Mouse (Mus musculus): Measurements from ENCODE around the gene Atg16l1.
"Not testable (repeated sequence)": the region's sequence is repeated elsewhere in the genome, so short reads cannot be mapped to it uniquely, and the experiment has no call there.

The Atg16l1 gene

DNA sequence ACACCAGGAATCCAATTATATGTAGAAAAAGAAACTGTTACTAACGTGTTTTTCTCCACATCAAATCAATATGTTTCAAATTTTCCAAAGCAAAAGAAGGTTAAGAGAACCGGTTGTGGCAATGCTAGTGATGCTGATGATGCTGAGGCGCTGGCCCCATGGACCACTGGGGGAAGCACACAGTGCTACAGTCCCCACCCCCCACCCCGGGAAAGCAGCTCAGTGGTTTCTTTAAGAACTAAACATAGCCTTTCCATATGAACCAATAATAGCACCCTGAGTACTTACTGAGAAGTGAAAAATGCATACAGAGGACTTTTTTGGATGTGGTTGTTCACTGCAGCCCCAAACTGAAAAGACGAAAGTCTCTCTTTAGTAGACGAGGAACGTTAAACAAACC is 55.7 kb downstream of the Atg16l1 start:
- Histone ChIP-seq H3K9me3 (ENCODE audit: low read length) (peaks cover 26% of the 10 kb centered on the region; the same call in 1 of the 2 replicates), H3K36me3 (ENCODE audit: insufficient read depth, low read length) (no peaks in the 10 kb centered on the region), H3K4me1 (replicated peaks; ENCODE audit: low read depth, low read length) (no peaks in the 10 kb centered on the region), H3K27me3 (ENCODE audit: insufficient read depth, low read length) (no peaks in the 10 kb centered on the region), H3K4me3 (replicated peaks; ENCODE audit: low read length) (no peak overlapping the region)
- TF ChIP-seq CTCF (conservative IDR thresholded peaks at IDR 0.05; ENCODE audit: low read length): no peak
- TF ChIP-seq POU5F1 (IDR thresholded peaks at IDR 0.05; ENCODE audit: borderline replicate concordance, low read length): no peak
- TF ChIP-seq NANOG (IDR thresholded peaks at IDR 0.05; ENCODE audit: borderline replicate concordance, low read length): no peak

DNA sequence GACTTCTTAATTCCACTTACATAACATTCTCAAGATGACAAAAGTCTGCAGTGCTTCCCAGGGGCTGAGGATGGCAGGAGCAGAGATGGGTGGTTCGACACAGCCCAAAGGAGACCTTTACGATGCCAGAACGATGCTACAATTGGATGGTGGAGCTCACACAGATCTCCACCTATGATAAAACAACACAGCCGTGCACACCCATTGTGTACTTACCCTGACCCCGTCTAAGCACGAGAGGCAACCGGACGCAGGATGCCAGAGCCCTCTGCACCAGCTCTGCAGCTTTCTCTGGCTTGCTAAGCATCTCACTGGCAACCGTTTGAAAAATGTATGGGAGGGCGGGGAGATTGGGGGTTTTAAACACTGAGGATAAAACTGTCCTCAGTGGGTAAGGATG is 56.4 kb downstream of the Atg16l1 start:
- peaks cover 26% of the 10 kb centered on the region; the same call in 1 of the 2 replicates for H3K9me3 ChIP-seq (ENCODE audit: low read length)
- no peaks in the 10 kb centered on the region for H3K27me3 ChIP-seq (ENCODE audit: insufficient read depth, low read length)
- H3K4me3 ChIP-seq (replicated peaks; ENCODE audit: low read length): no peak overlapping the region
- H3K36me3 ChIP-seq (ENCODE audit: insufficient read depth, low read length): no peaks in the 10 kb centered on the region
- TF ChIP-seq POU5F1 (IDR thresholded peaks at IDR 0.05; ENCODE audit: borderline replicate concordance, low read length) (no peak), CTCF (conservative IDR thresholded peaks at IDR 0.05; ENCODE audit: low read length) (no peak), NANOG (IDR thresholded peaks at IDR 0.05; ENCODE audit: borderline replicate concordance, low read length) (no peak)
- no peaks in the 10 kb centered on the region for H3K4me1 ChIP-seq (replicated peaks; ENCODE audit: low read depth, low read length)

DNA sequence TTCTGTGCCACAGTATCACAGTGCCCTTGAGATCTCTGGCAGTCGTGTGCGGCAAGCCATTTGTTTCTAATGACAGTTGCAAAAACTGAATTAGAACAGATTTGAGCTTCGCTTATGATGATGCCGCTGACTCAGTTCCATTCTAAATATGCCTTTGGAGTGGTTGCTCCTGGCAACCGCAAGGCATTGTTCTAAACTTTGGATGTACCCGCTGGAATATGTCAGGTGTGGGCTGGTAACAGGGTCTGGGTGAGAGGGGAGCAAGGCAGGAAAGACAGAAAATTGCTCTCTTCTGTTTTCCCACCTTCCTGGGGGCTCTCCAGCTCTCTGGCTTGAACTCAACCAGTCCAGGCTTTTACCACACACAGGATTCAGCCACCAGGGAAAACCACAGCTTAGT is 57.5 kb downstream of the Atg16l1 start:
- no peaks in the 10 kb centered on the region for H3K36me3 ChIP-seq (ENCODE audit: insufficient read depth, low read length)
- H3K27me3 ChIP-seq (ENCODE audit: insufficient read depth, low read length): no peaks in the 10 kb centered on the region
- H3K4me3 ChIP-seq (replicated peaks; ENCODE audit: low read length): no peak overlapping the region
- TF ChIP-seq CTCF (conservative IDR thresholded peaks at IDR 0.05; ENCODE audit: low read length) (no peak), NANOG (IDR thresholded peaks at IDR 0.05; ENCODE audit: borderline replicate concordance, low read length) (no peak), POU5F1 (IDR thresholded peaks at IDR 0.05; ENCODE audit: borderline replicate concordance, low read length) (no peak)
- H3K9me3 ChIP-seq (ENCODE audit: low read length): peaks cover 26% of the 10 kb centered on the region; the same call in 1 of the 2 replicates
- peaks cover 6% of the 10 kb centered on the region; the same call in 1 of the 2 replicates for H3K4me1 ChIP-seq (replicated peaks; ENCODE audit: low read depth, low read length)

DNA sequence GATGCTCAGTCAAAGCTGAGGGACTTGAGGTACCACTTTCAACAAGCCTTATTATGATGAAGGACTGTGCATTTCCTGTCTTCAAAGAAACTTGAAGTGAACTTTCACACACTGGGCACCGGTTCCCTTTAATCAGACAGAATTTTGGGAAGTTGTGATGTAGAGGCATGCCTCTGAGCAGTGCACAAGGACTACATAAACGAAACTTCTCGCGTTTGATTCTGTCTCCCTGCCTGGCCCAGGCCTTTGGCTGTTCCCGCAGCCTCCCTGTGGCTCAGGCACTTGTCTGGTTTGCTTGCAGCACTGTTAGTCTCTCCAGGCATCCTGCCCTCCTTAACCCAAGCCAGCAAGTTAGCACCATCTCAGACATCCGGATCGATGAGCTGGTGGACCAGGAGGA is 58.0 kb downstream of the Atg16l1 start:
- peaks cover 6% of the 10 kb centered on the region; the same call in 1 of the 2 replicates for H3K4me1 ChIP-seq (replicated peaks; ENCODE audit: low read depth, low read length)
- no peaks in the 10 kb centered on the region for H3K36me3 ChIP-seq (ENCODE audit: insufficient read depth, low read length)
- H3K4me3 ChIP-seq (replicated peaks; ENCODE audit: low read length): no peak overlapping the region
- H3K27me3 ChIP-seq (ENCODE audit: insufficient read depth, low read length): no peaks in the 10 kb centered on the region
- TF ChIP-seq POU5F1 (IDR thresholded peaks at IDR 0.05; ENCODE audit: borderline replicate concordance, low read length) (no peak), NANOG (IDR thresholded peaks at IDR 0.05; ENCODE audit: borderline replicate concordance, low read length) (no peak), CTCF (conservative IDR thresholded peaks at IDR 0.05; ENCODE audit: low read length) (no peak)
- H3K9me3 ChIP-seq (ENCODE audit: low read length): peaks cover 26% of the 10 kb centered on the region; the same call in 1 of the 2 replicates

DNA sequence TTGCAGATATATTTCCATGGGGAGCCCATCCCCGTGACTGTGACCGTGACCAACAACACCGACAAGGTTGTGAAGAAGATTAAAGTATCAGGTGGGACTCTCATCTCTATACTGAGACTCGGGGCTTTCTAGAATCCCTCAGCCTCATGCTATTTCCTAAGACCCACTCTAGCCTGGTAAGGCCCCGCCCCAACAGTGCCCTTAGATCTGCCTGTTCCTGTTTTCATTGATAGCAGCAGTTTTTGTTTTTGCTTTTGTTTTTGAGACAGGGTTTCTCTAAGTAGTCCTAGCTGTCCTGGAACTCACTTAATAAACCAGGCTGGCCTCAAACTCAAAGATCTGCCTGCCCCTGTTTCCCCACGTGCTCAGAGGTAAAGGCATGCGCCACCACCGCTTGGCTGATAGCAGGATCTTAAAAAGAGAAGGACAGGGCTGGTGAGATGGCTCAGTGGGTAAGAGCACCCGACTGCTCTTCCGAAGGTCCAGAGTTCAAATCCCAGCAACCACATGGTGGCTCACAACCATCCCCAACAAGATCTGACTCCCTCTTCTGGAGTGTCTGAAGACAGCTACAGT is 68.8 kb downstream of the Atg16l1 start:
- H3K4me1 ChIP-seq (replicated peaks; ENCODE audit: low read depth, low read length): no peaks in the 10 kb centered on the region; the same call in 1 of the 2 replicates
- H3K36me3 ChIP-seq (ENCODE audit: insufficient read depth, low read length): no peaks in the 10 kb centered on the region
- TF ChIP-seq CTCF (conservative IDR thresholded peaks at IDR 0.05; ENCODE audit: low read length) (no peak), NANOG (IDR thresholded peaks at IDR 0.05; ENCODE audit: borderline replicate concordance, low read length) (no peak), POU5F1 (IDR thresholded peaks at IDR 0.05; ENCODE audit: borderline replicate concordance, low read length) (no peak)
- H3K9me3 ChIP-seq (ENCODE audit: low read length): peaks cover 9% of the 10 kb centered on the region
- H3K4me3 ChIP-seq (replicated peaks; ENCODE audit: low read length): no peak overlapping the region
- no peaks in the 10 kb centered on the region for H3K27me3 ChIP-seq (ENCODE audit: insufficient read depth, low read length)

DNA sequence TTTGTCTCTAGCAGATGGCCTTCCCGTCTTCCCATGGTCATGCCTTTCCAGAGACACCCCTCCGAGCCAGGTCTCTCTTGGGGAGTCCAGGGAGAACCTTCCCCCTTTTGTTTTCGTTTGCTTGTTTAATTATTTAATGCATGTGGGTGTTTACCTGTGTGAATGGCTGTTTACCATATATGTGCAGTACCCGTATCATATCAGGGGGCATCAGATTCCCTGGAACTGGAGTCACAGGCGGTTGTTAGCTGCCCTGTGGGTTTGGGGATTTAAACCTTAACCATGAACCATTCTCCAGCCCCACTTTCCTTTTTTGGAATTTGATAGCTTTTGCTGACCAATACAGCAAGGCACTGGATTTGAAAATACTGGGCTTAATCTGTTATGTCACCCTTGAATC is 69.6 kb downstream of the Atg16l1 start:
- Histone ChIP-seq H3K36me3 (ENCODE audit: insufficient read depth, low read length) (no peaks in the 10 kb centered on the region), H3K4me3 (replicated peaks; ENCODE audit: low read length) (no peak overlapping the region), H3K4me1 (replicated peaks; ENCODE audit: low read depth, low read length) (no peaks in the 10 kb centered on the region; the same call in 1 of the 2 replicates), H3K27me3 (ENCODE audit: insufficient read depth, low read length) (no peaks in the 10 kb centered on the region), H3K9me3 (ENCODE audit: low read length) (peaks cover 9% of the 10 kb centered on the region)
- TF ChIP-seq NANOG (IDR thresholded peaks at IDR 0.05; ENCODE audit: borderline replicate concordance, low read length) (no peak), CTCF (conservative IDR thresholded peaks at IDR 0.05; ENCODE audit: low read length) (peak; percentile 69)

DNA sequence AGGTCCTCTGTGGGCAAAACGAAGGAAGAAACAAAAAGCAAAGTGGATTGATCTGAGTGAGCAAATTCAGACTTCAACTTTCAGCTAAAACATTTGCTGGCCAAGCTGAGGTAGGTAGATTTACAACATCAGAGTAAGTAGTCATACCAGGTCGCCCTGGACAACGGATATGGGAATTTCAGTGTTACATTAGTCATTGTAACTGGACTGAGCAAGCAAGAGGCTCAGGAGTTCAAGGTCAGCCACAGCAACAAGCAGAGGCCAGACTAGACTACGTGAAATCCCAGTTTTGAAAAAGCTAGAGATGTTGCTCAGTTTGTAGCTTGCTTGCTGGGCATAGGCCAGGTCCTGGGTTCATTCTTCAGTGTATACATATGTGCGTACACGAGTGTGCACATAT is 70.3 kb downstream of the Atg16l1 start:
- TF ChIP-seq POU5F1 (IDR thresholded peaks at IDR 0.05; ENCODE audit: borderline replicate concordance, low read length): no peak
- TF ChIP-seq NANOG (IDR thresholded peaks at IDR 0.05; ENCODE audit: borderline replicate concordance, low read length): no peak
- no peak for TF ChIP-seq CTCF (conservative IDR thresholded peaks at IDR 0.05; ENCODE audit: low read length)
- Histone ChIP-seq H3K4me3 (replicated peaks; ENCODE audit: low read length) (no peak overlapping the region), H3K4me1 (replicated peaks; ENCODE audit: low read depth, low read length) (no peaks in the 10 kb centered on the region; the same call in 1 of the 2 replicates), H3K36me3 (ENCODE audit: insufficient read depth, low read length) (no peaks in the 10 kb centered on the region), H3K27me3 (ENCODE audit: insufficient read depth, low read length) (no peaks in the 10 kb centered on the region), H3K9me3 (ENCODE audit: low read length) (peaks cover 4% of the 10 kb centered on the region)

DNA sequence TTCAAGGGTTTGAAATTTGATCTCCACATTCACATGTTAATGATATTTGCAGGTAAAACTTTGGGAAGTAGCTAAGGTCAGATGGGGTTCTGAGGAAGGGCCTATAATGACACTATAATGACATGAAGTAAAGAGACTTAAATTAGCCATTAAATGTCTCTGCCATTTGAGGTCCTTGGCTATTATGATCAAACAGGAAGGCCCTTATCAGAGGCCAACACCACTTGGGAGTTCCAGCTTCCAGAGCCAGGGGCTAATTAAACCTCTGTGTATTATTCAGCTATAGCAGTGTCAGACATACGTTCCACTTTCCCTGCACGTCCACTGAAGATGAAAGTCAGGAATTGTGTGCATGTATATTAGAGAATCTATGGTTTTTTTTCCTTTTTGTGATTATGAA is 70.8 kb downstream of the Atg16l1 start:
- H3K27me3 ChIP-seq (ENCODE audit: insufficient read depth, low read length): no peaks in the 10 kb centered on the region
- no peaks in the 10 kb centered on the region for H3K36me3 ChIP-seq (ENCODE audit: insufficient read depth, low read length)
- H3K4me1 ChIP-seq (replicated peaks; ENCODE audit: low read depth, low read length): no peaks in the 10 kb centered on the region; the same call in 1 of the 2 replicates
- H3K9me3 ChIP-seq (ENCODE audit: low read length): no peaks in the 10 kb centered on the region
- H3K4me3 ChIP-seq (replicated peaks; ENCODE audit: low read length): no peak overlapping the region
- TF ChIP-seq CTCF (conservative IDR thresholded peaks at IDR 0.05; ENCODE audit: low read length) (no peak), POU5F1 (IDR thresholded peaks at IDR 0.05; ENCODE audit: borderline replicate concordance, low read length) (no peak), NANOG (IDR thresholded peaks at IDR 0.05; ENCODE audit: borderline replicate concordance, low read length) (no peak)

DNA sequence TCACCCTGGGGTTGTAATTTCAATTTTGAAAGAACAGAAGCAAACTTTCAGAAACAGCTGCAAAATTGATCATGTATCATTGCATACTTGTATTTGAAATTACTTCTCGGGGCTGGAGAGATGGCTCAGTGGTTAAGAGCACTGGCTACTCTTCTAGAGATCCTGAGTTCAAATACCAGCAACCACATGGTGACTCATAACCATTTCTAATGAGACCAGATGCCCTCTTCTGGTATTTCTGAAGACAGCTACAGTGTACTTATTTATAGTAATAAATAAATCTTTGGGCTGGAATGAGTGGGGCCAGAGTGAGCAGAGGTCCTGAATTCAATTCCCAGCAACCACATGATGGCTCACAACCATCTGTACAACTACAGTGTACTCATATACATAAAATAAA is 71.8 kb downstream of the Atg16l1 start:
- not testable (repeated sequence) for H3K4me1 ChIP-seq (replicated peaks; ENCODE audit: low read depth, low read length); H3K9me3 ChIP-seq (ENCODE audit: low read length); H3K36me3 ChIP-seq (ENCODE audit: insufficient read depth, low read length); H3K27me3 ChIP-seq (ENCODE audit: insufficient read depth, low read length); H3K4me3 ChIP-seq (replicated peaks; ENCODE audit: low read length)

All from E14TG2a.4 (cell line).